Mouse (Mus musculus) thymus, postnatal 36 days (tissue): ENCODE measurements around the gene Serpinb13.
"Not testable (repeated sequence)": the region's sequence is repeated elsewhere in the genome, so short reads cannot be mapped to it uniquely, and the experiment has no call there.

ENCODE experiments used
- DNase-seq, 2 experiments: peaks; one replicate each; pipeline ENCODE4 v3.0.0; 2022; ENCODE audit warnings: mixed read lengths in 2 of 2

The Serpinb13 gene

GRCm38 (mm10) chr1:106980684-106981083 is at the start of gene Serpinb13:
TSS of gene Serpinb13 (plus strand) at chr1:106980984.
- no peak for DNase-seq

- DNase-seq = no peak
These were observed 48.8 kb upstream of the Serpinb13 start for GRCm38 (mm10) chr1:106931954-106932353.

- DNase-seq = no peak
These were observed 47.1 kb upstream of the Serpinb13 start for GRCm38 (mm10) chr1:106933658-106934057.

GRCm38 (mm10) chr1:106934265-106934664 is 46.5 kb upstream of the Serpinb13 start, which contains the start of gene Serpinb12:
TSS of gene Serpinb12 (plus strand) at chr1:106934449.
- DNase-seq = no peak

- DNase-seq = no peak
These were observed 33.6 kb upstream of the Serpinb13 start for GRCm38 (mm10) chr1:106947217-106947616.

- DNase-seq = no peak
These were observed 20.8 kb upstream of the Serpinb13 start for GRCm38 (mm10) chr1:106959981-106960380.

GRCm38 (mm10) chr1:106961023-106961422 is 19.8 kb upstream of the Serpinb13 start:
- DNase-seq = peak; percentile 5 to 11

GRCm38 (mm10) chr1:106983092-106983491 is 2.3 kb downstream of the Serpinb13 start:
- DNase-seq = no peak

GRCm38 (mm10) chr1:106983865-106984264 is 3.1 kb downstream of the Serpinb13 start:
- DNase-seq = no peak

GRCm38 (mm10) chr1:107000424-107000823 is 19.6 kb downstream of the Serpinb13 start:
- DNase-seq = no peak

GRCm38 (mm10) chr1:107001754-107002153 is 21.0 kb downstream of the Serpinb13 start:
- no peak for DNase-seq

GRCm38 (mm10) chr1:107006316-107006715 is 25.5 kb downstream of the Serpinb13 start:
- no peak for DNase-seq

GRCm38 (mm10) chr1:107014530-107014929 is 33.7 kb downstream of the Serpinb13 start:
- DNase-seq = peak in 1 of 2 experiments; percentile 5

GRCm38 (mm10) chr1:107015210-107015609 is 34.4 kb downstream of the Serpinb13 start:
- DNase-seq = no peak

GRCm38 (mm10) chr1:107025886-107026285 is 45.1 kb downstream of the Serpinb13 start:
- DNase-seq = no peak

- not testable (repeated sequence) for DNase-seq
These were observed 53.5 kb downstream of the Serpinb13 start for GRCm38 (mm10) chr1:107034236-107034635.
